Mouse (Mus musculus): ENCODE data around the gene Tsr3.

- TF ChIP-seq EP300 (IDR thresholded peaks at IDR 0.05; ENCODE audit: low read depth) (no peak), CTCF (IDR thresholded peaks at IDR 0.05; ENCODE audit: low read depth) (no peak)
Measured at GRCm38 (mm10) chr17:25270795-25271335, 30.9 kb downstream of the Tsr3 start.
